Mouse (Mus musculus) liver, adult 2 months (tissue): ENCODE measurements around the gene Prok1.

ENCODE experiments used
- CTCF ChIP-seq: fragments of 200-500 bp; IDR thresholded peaks from 2 replicates; pipeline ENCODE4 v1.5.1; 2011; ENCODE audit warnings: low read depth, low read length, control low read depth
- POLR2A ChIP-seq: fragments of 200-500 bp; IDR thresholded peaks from 2 replicates; pipeline ENCODE4 v1.6.1; 2011; ENCODE audit warnings: low read length, control low read depth; ENCODE audit not compliant: insufficient read depth; ENCODE audit errors: extremely low read depth

DNA sequence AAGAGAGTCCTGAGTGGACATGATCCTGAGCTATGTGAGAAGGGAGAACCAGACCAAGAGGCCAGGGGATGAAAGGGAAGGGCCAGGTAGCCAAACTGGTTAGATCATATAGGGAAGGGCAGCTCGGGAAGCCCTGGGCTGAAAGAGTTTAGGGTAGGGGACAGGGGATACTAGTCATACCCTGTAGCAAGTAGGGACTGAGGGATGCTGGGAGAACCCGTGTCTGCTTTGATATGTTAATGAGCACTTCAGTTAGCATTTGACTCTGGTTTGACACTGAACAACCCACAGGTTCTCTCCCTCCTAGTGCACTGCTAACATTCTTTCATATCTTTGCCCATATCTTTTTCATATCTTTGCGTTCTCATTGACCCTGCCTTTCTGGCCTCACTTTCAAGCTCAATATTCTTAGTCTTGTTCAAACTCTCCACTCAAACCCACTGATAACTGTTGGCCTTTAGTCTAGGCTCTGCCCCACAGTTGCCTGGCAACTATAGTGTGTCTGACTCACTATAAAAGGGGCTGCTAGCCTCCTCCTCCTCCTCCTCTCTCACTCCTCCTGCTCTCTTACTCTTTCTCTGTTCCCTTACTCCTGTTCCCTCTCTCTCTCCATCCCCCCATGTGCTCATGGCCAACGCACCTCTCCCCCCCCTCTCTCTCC is 32.9 kb downstream of the Prok1 start:
- no peak for TF ChIP-seq POLR2A
- TF ChIP-seq CTCF: no peak
